Mouse (Mus musculus): ENCODE measurements around the gene Tbc1d4.

GRCm38 (mm10) chr14:101566717-101567116 is 42.3 kb downstream of the Tbc1d4 start:
- TF ChIP-seq CTCF (IDR thresholded peaks at IDR 0.05; ENCODE audit: low read depth, low read length): no peak
- TF ChIP-seq POLR2A (IDR thresholded peaks at IDR 0.05; ENCODE audit: borderline replicate concordance, low read depth, low read length): no peak

Data from bone marrow macrophage, adult 2 months (primary cell).